Mouse (Mus musculus) cerebellum, adult 2 months (tissue): ENCODE data around the gene Dscam.

Experiments
- CTCF ChIP-seq: fragments of 200-500 bp; IDR thresholded peaks from 2 replicates; pipeline ENCODE4 v1.5.1; 2011; ENCODE audit warnings: low read depth, mild to moderate bottlenecking, control low read depth, low read length, moderate library complexity, borderline replicate concordance; ENCODE audit not compliant: insufficient read depth
- POLR2A ChIP-seq: fragments of 200-500 bp; IDR thresholded peaks from 2 replicates; pipeline ENCODE4 v1.6.1; 2011; ENCODE audit warnings: low read length, control low read depth, borderline replicate concordance; ENCODE audit not compliant: insufficient read depth

DNA sequence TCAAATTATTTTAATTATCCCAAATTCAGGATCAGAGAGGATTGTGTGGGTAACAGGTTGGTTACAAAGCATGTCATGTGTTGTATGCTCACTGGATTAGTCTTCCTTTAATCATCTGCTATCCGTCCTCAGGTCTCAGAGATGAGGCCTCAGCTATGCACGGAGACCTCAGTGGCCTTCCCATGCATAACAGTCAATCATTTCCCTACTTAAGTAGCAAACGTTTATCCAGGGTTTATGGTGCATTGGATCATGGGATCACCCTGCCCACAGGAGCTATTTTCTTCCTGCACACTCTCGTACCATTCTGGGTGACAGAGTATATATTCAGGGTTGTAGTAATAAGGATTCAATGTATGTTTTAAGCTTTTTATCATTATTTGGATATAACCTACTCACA lies 557.3 kb downstream of the Dscam start:
- TF ChIP-seq POLR2A (no peak), CTCF (no peak)
